Mouse (Mus musculus) adrenal gland, adult 10 weeks (tissue): Measurements from ENCODE around the gene Mthfsl. TPM values are rescaled to one million over a fixed set of nuclear protein-coding genes. Genes with fewer than 3 reads are reported as not detected.

Source experiments
- polyA plus RNA-seq: library from polyadenylated mRNA; stranded (reverse); fragments of 350-450 nt; fragmentation: Illumina TruSeq; extraction: RNeasy Lipid Tissue Mini Kit (QIAGEN cat#74804); gene quantifications from one replicate; pipeline ENCODE4 v1.2.3, GENCODE M21; 2014; ENCODE audit warnings: low read depth, low replicate concordance

Gene Mthfsl
- polyA plus RNA-seq = 39.0 TPM

GRCm38 (mm10) chr9:88719989-88720537 is at the start of gene Mthfsl:
Gene Mthfsl, minus strand, starts transcription at chr9:88720296.

GRCm38 (mm10) chr9:88731728-88732127 is 11.6 kb upstream of the Mthfsl start, which contains the start of gene Bcl2a1d:
Gene Bcl2a1d, minus strand, starts transcription at chr9:88731914.

Other genes starting within 250 kb of the Mthfsl start
- gene Syncrip, start 237.7 kb downstream of the Mthfsl start, polyA plus RNA-seq = 306 TPM
- gene Zfp949, start 172.3 kb downstream of the Mthfsl start, polyA plus RNA-seq = 19.1 TPM
- not detected for gene Trim43a, start 139.4 kb downstream of the Mthfsl start, polyA plus RNA-seq
- 4.3 TPM for gene Bcl2a1d, start 11.6 kb upstream of the Mthfsl start, polyA plus RNA-seq
- not detected for gene Trim43c, start 118.9 kb upstream of the Mthfsl start, polyA plus RNA-seq
- 2.5 TPM for gene Bcl2a1a, start 236.6 kb upstream of the Mthfsl start, polyA plus RNA-seq